ENCODE assay signal across 14 mouse cellular contexts in the genomic region with DNA sequence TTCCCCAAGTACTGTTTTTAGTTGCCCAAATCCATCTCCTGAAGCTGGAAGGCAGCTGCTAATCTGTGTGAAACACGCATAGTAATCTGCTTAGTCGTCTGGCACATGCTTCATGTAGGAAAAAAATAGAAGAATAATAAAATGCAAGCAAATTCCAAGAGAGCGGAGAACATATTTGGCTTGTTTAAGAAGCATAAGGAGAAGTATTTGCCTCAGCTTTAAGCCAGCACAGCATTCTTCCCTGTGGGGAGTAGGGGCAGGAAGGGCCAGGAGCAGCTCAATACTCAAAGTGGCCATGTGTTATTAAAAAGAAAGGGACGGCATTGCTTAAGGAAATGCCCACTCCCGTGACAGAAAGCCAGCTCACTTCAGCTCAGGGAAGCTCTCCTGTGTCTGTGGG.
DNase-seq lines count a peak whose midpoint lies in the region; ATAC-seq lines count a peak whose summit lies in the region.
"Had no signal": no experiment of that assay in that cellular context is flagged by ENCODE, and none has a peak within 500 bp of the region (broad histone marks: within the 10 kb centered on the region; RNA-seq: fewer than 3 reads in every experiment).

No protein-coding gene starts in this region.

- H3K9ac ChIP-seq in heart, embryonic 13.5 days, result no peak overlapping the region
- H3K9ac ChIP-seq: embryonic facial prominence, embryonic 12.5 days had no signal

- WGBS in heart, embryonic 13.5 days, result 37% methylated on average over 5 of the region's 5 CpGs

- no peaks in the 10 kb centered on the region for H3K36me3 ChIP-seq in heart, embryonic 13.5 days
- H3K36me3 ChIP-seq: embryonic facial prominence, embryonic 12.5 days had no signal

- peaks cover 6% of the 10 kb centered on the region; the same call in 1 of the 2 replicates for H3K4me1 ChIP-seq in heart, embryonic 13.5 days
- H3K4me1 ChIP-seq: embryonic facial prominence, embryonic 12.5 days had no signal

- DNase-seq in heart, postnatal 25 days (ENCODE audit: low spot score), result no peak
- peak; percentile 11 for DNase-seq in layer of hippocampus, adult 9-11 months
- no peak for DNase-seq in layer of hippocampus, postnatal 25 days (ENCODE audit: extremely low spot score in 1 of 2, low spot score in 1 of 2)
- peak; percentile 30 for DNase-seq in brain, adult 2 months (ENCODE audit: low read depth, low spot score)
- DNase-seq in lung, postnatal 25 days (ENCODE audit: low spot score), result peak; percentile 6
- DNase-seq in thymus, postnatal 25 days, result no peak
- no peak for DNase-seq in left cerebral cortex, postnatal 25 days (ENCODE audit: low spot score in 2 of 2)
- DNase-seq: adrenal gland, adult 8-10 months; cerebellum, adult 18-20 months; heart, postnatal 14 days; kidney, adult 9 months had no signal

- H3K27ac ChIP-seq in heart, embryonic 13.5 days (replicated peaks), result peak overlapping the region; percentile 42
- H3K27ac ChIP-seq: embryonic facial prominence, embryonic 12.5 days had no signal

- no peaks in the 10 kb centered on the region for H3K27me3 ChIP-seq in heart, embryonic 13.5 days (replicated peaks)
- H3K27me3 ChIP-seq: embryonic facial prominence, embryonic 12.5 days; Patski had no signal

- no peak overlapping the region for H3K4me3 ChIP-seq in heart, embryonic 13.5 days
- H3K4me3 ChIP-seq: embryonic facial prominence, embryonic 12.5 days had no signal

- intact Hi-C loops in heart, postnatal 25 days (cut with DNase I), result loop anchor here (5.0 kb wide), 1 partner anchor 67 kb away; a partner anchor contains a TSS
- intact Hi-C loops in left cerebral cortex, postnatal 25 days (cut with DNase I), result no loop called here

- ATAC-seq in heart, embryonic 13.5 days (ENCODE audit: extremely low read depth, insufficient number of reproducible peaks, low FRiP score, low TSS enrichment), result no peak
- ATAC-seq: Patski had no signal

- no peaks in the 10 kb centered on the region for H3K9me3 ChIP-seq in heart, embryonic 13.5 days
- H3K9me3 ChIP-seq: embryonic facial prominence, embryonic 12.5 days had no signal

- H3K4me2 ChIP-seq in heart, embryonic 13.5 days, result no peak overlapping the region
- H3K4me2 ChIP-seq: embryonic facial prominence, embryonic 12.5 days had no signal

Comparison
In these comparisons a context has a peak if more than half of its experiments do, and no peak if none do; other contexts are left out.
1. DNase-seq: peak in layer of hippocampus, adult 9-11 months (single experiment), brain, adult 2 months (single experiment) and lung, postnatal 25 days (single experiment); none in heart, postnatal 25 days (single experiment), layer of hippocampus, postnatal 25 days (0 of 2), thymus, postnatal 25 days (single experiment) and left cerebral cortex, postnatal 25 days (0 of 2).